Mouse (Mus musculus) ES-Bruce4 (cell line): ENCODE measurements around the gene Iqca. TPM values are rescaled to one million over a fixed set of nuclear protein-coding genes. Genes with fewer than 3 reads are reported as not detected.

Experiments used
- H3K27ac ChIP-seq: 2 replicates; pipeline ENCODE4 v1.5.1; 2012; ENCODE audit warnings: low read length, inconsistent platforms; ENCODE audit not compliant: insufficient read depth
- H3K27me3 ChIP-seq: 2 replicates; pipeline ENCODE4 v1.6.1; 2012; ENCODE audit warnings: mild to moderate bottlenecking, low read length, inconsistent platforms; ENCODE audit not compliant: control insufficient read depth, poor library complexity, insufficient read depth, severe bottlenecking
- H3K36me3 ChIP-seq: 2 replicates; pipeline ENCODE4 v1.6.1; 2012; ENCODE audit warnings: inconsistent platforms, mild to moderate bottlenecking, low read length, moderate library complexity; ENCODE audit not compliant: control insufficient read depth, poor library complexity, insufficient read depth, severe bottlenecking
- H3K4me1 ChIP-seq: one replicate; pipeline ENCODE4 v1.8.1; 2011; ENCODE audit warnings: low read length; ENCODE audit not compliant: control insufficient read depth, insufficient read depth
- H3K4me3 ChIP-seq: 2 replicates; pipeline ENCODE4 v1.5.1; 2011; ENCODE audit warnings: low read depth, mild to moderate bottlenecking, low read length
- H3K9ac ChIP-seq: 2 replicates; pipeline ENCODE4 v1.6.1; 2012; ENCODE audit warnings: low read depth, mild to moderate bottlenecking, inconsistent platforms; ENCODE audit not compliant: poor library complexity, severe bottlenecking
- H3K9me3 ChIP-seq: replicated peaks from 2 replicates; pipeline ENCODE4 v1.6.1; 2012; ENCODE audit warnings: mild to moderate bottlenecking, low read length, inconsistent platforms; ENCODE audit not compliant: control insufficient read depth, poor library complexity, insufficient read depth, severe bottlenecking
- CTCF ChIP-seq: IDR thresholded peaks from one replicate; pipeline ENCODE4 v1.8.1; 2011; ENCODE audit warnings: low read depth, low read length
- EP300 ChIP-seq: IDR thresholded peaks from 2 replicates; pipeline ENCODE4 v1.6.1; 2011; ENCODE audit warnings: low read depth, low read length; ENCODE audit not compliant: insufficient read depth
- POLR2A ChIP-seq: IDR thresholded peaks from one replicate; pipeline ENCODE4 v1.8.1; 2011; ENCODE audit warnings: low read length; ENCODE audit not compliant: insufficient read depth
- polyA plus RNA-seq: library from polyadenylated mRNA; stranded (reverse); fragments of >200 nt; gene quantifications from 2 replicates; pipeline ENCODE4 v1.2.4, GENCODE M21; 2011; ENCODE audit warnings: low read depth; ENCODE audit not compliant: missing spikeins, insufficient read depth, insufficient read length

The Iqca gene
- polyA plus RNA-seq, 1 experiment, result not detected

- no peak overlapping the region for H3K9ac ChIP-seq
- TF ChIP-seq EP300, result no peak
- TF ChIP-seq POLR2A, result no peak
- TF ChIP-seq CTCF, result no peak
- H3K36me3 ChIP-seq, result no peaks in the 10 kb centered on the region
- no peak overlapping the region for H3K27ac ChIP-seq
- no peak overlapping the region for H3K4me3 ChIP-seq
- H3K4me1 ChIP-seq, result no peaks in the 10 kb centered on the region
- H3K27me3 ChIP-seq, result no peaks in the 10 kb centered on the region
- H3K9me3 ChIP-seq, result no peaks in the 10 kb centered on the region
Observed at GRCm38 (mm10) chr1:90112669-90113068, 40.5 kb downstream of the Iqca start.

DNA sequence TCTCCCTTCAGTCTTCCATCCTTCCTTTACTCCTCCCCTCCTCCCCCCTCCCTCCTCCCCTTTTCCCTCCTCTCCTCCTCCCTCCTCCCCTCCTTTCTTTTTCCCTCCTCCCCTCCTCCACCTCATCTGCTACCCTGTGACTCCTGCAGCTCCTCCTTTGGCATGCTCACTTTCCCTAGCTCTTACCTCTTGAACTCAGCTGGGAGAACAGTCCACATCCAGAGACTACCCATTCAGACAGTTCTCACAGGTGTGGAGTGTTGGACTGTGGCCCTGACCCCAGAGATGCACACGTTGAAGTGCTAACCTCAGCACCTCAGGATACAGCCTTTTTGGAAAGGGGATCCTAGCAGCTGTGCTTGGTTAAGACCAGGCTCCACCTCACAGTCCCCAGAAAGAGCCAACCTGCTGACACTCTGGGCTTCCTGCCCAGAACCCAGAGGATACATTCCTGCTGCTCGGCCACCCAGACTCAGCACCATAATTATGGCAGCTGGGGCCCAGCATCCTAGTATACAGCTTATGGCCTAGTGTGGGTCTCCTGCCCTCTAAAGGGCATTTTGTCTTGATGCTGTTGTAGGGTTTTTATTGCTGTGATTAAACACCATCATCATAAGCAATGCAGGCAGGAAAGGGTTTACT lies 41.9 kb downstream of the Iqca start:
- no peak overlapping the region for H3K27ac ChIP-seq
- TF ChIP-seq EP300 (no peak), CTCF (no peak), POLR2A (no peak)
- no peak overlapping the region for H3K9ac ChIP-seq
- H3K36me3 ChIP-seq, result no peaks in the 10 kb centered on the region
- no peak overlapping the region for H3K4me3 ChIP-seq
- no peaks in the 10 kb centered on the region for H3K9me3 ChIP-seq
- no peaks in the 10 kb centered on the region for H3K27me3 ChIP-seq
- no peaks in the 10 kb centered on the region for H3K4me1 ChIP-seq

GRCm38 (mm10) chr1:90103896-90104487 lies 49.2 kb downstream of the Iqca start:
- Histone ChIP-seq H3K9ac (no peak overlapping the region), H3K27ac (no peak overlapping the region), H3K4me1 (no peaks in the 10 kb centered on the region), H3K9me3 (no peaks in the 10 kb centered on the region), H3K4me3 (no peak overlapping the region), H3K36me3 (no peaks in the 10 kb centered on the region), H3K27me3 (no peaks in the 10 kb centered on the region)
- TF ChIP-seq CTCF (no peak), EP300 (no peak), POLR2A (no peak)

DNA sequence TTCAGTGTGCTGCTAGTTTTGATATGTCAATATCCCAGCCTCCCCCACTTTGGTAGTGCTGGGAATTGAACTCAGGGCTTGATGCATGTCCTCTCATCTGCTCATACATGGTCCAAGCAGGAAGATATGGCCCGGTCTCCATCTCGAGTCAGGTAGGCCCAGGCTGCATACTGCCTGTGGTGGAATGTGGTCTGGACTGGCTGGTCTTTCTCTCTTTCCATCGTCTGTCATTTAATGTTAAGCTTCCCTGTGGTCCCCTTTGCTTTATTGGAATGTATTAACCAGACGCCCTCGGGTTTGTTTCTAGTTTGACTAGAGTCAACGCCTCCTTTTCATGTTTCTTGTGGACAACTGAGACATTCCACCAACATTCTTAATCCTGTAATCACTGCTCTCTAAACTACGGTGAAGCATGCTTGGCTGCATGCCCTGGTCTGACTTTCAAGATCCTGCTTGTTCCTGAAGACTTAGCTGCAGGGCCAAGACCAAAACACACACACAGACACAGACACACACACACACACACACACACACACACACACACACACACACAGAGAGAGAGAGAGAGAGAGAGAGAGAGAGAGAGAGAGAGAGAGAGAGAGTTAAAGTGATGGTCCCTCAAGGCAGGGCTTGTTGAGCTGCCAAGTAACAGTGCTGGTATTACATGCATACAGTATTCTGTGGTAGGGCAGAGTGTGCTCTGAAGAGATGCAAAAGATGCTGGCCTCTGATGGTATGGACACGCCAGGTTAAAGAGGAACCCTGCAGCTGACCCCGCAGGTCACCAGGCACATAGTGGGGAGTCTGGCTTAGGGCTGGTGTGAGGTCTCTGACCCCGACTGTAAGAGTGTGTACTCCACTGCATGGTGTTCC lies 52.6 kb downstream of the Iqca start:
- no peak overlapping the region for H3K9ac ChIP-seq
- no peaks in the 10 kb centered on the region for H3K36me3 ChIP-seq
- no peak overlapping the region for H3K27ac ChIP-seq
- no peak for TF ChIP-seq POLR2A
- no peak for TF ChIP-seq CTCF
- no peak for TF ChIP-seq EP300
- H3K4me1 ChIP-seq, result no peaks in the 10 kb centered on the region
- H3K4me3 ChIP-seq, result no peak overlapping the region
- no peaks in the 10 kb centered on the region for H3K27me3 ChIP-seq
- H3K9me3 ChIP-seq, result no peaks in the 10 kb centered on the region

DNA sequence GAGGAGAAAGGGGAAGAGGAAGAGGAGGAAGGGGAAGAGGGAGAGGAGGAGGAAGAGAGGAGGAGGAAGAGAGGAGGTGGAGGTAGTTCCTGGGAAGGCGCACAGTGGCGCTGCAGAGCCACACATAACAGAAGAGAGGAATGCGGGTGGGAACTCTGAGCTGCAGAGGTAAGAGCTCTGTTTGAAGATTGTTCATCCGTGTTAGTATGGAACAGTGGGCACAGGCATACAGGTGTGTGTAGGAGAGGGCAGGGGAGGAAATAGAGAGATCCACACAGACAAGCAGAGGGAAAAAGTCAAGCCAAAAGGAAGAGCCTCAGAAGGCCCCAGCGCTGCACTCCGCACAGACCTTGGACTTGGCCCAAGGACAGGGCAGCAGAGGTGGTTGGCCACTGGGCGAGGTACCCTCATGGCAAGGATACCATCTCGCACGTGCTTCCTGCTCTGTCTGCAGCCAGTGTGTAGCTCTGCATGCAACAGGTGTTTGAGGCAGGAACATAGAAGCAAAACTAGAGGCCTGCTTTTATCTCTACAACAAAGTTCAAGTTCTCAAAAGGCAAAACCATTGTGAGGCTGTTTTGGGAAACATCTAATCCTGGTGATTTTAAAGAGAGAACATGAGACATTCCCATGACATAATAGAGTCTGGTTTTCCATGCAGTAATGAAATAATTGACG lies 60.2 kb downstream of the Iqca start:
- H3K9ac ChIP-seq, result no peak overlapping the region
- no peak overlapping the region for H3K4me3 ChIP-seq
- no peaks in the 10 kb centered on the region for H3K36me3 ChIP-seq
- no peaks in the 10 kb centered on the region for H3K4me1 ChIP-seq
- no peaks in the 10 kb centered on the region for H3K9me3 ChIP-seq
- H3K27me3 ChIP-seq, result no peaks in the 10 kb centered on the region
- no peak overlapping the region for H3K27ac ChIP-seq
- TF ChIP-seq CTCF, result peak; percentile 30
- no peak for TF ChIP-seq EP300
